Mouse (Mus musculus): ENCODE results near the gene Nuak2.
"Not testable (repeated sequence)": the region's sequence is repeated elsewhere in the genome, so short reads cannot be mapped to it uniquely, and the experiment has no call there.

Nuak2 gene

GRCm38 (mm10) chr1:132315889-132316624 lies at the start of gene Nuak2:
TSS of gene Nuak2 (plus strand) at chr1:132316126.
- DNase-seq, result peak; percentile 97

- peak; percentile 89 for DNase-seq
Observed at GRCm38 (mm10) chr1:132266791-132267557, 49.0 kb upstream of the Nuak2 start.

DNA sequence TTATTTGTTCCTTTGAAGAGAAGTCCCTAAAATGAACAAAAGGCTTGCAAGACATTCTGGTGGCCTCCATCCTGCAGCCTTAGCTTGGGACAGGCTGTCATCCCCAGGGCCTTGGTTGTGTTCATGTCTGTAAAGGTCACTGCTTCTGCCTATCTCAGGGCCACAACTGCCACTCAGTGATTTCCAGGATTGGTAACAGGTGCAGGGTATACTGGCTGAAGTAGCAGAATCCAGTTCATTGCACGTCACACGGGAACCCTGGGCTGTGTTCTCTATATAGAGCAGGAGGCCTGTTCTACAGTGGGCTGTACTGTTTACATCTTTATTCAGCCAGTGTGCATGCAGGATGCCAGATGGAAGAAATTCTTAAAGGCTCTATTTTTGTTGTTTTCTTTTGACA lies 48.0 kb upstream of the Nuak2 start:
- no peak for DNase-seq

DNA sequence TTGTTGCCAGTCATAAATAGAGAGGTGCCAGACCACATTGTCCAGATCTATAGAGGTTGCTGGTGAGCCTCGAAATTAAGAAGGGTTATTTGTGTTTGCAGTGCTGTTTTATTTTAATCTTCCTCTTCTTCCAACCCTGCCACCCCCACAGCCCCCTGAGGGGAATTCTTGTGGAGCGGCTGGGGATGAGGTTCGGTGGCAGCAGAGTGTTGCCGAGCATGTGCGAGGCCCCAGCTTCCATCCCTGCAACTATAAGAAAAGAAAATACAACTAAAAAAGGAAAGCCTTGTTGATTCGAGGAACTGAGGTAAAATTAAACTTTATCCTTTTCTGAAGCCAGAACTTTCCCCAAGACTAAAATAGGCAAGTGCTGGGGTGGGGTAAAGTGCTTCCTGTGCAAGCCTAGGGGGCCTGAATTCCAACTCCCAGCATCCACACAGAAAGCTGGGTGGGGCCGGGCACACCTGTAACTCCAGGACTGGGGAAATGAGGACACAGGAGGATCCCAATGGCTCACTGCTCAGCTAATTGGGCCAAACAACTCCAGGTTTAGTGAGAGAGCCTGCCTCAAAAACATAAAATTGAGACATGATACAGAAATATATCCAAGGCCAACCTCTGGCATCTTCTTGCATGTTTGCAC lies 47.4 kb upstream of the Nuak2 start:
- no peak for DNase-seq

GRCm38 (mm10) chr1:132271237-132271636 lies 44.7 kb upstream of the Nuak2 start:
- DNase-seq, result no peak

DNA sequence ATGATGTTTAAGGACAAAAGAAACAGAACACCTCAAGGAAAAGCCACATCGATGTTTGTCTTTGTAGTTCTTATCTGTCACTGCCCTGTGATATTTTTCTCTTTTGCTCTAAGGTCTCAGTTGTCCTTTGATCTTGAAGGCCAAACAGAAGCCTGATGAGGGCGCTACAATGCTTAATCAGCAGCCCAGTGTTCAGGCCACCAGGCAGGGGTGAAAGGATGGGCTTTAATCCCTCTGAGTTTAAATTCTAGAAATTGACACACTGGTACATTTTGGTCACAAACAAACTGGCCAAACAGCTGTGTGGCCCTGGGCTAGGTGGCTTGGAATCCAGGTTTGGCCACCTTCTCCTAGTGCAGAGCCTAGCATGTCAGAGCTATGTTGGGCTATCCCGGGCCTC lies 39.2 kb upstream of the Nuak2 start:
- DNase-seq, result no peak

GRCm38 (mm10) chr1:132277124-132277523 lies 38.8 kb upstream of the Nuak2 start:
- DNase-seq, result no peak

DNA sequence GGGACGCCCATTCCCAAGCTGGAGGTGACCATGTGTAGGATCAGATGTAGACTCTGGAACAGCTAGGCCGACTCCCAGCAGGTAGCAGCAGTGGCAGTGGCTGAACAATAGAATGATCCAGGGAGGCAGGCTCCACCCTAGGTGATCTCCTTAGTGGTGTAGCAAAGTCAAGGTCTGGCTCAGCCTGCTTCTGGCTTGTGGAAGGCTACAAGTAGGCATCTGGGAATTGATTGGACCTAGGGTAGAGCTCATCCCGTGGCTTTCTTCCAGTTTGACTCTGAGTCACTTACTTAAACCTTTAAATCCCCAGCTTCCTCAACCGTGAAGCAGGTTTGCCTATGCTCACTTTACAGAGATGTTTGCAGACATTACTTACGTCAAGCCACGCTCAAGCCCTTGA lies 35.3 kb upstream of the Nuak2 start:
- not testable (repeated sequence) for DNase-seq

GRCm38 (mm10) chr1:132281523-132282176 lies 34.3 kb upstream of the Nuak2 start:
- no peak for DNase-seq

DNA sequence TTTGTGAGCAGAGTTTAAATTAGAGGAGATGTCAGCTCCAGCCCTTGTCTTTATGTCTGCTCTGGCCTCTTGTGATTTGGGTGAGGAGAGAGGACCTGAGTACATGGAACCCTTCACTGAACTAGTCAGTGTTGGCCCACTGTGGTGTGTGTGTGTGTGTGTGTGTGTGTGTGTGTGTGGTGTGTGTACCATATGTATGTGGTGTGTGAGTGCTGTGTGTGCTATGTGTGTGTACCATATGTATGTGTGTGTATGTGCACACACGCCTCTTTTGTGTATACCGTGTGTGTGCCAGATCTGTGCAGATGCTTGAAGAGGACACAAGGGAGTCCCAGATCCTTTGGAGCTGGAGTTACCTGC lies 33.8 kb upstream of the Nuak2 start:
- DNase-seq, result no peak

GRCm38 (mm10) chr1:132283018-132283417 lies 32.9 kb upstream of the Nuak2 start:
- DNase-seq, result no peak

DNA sequence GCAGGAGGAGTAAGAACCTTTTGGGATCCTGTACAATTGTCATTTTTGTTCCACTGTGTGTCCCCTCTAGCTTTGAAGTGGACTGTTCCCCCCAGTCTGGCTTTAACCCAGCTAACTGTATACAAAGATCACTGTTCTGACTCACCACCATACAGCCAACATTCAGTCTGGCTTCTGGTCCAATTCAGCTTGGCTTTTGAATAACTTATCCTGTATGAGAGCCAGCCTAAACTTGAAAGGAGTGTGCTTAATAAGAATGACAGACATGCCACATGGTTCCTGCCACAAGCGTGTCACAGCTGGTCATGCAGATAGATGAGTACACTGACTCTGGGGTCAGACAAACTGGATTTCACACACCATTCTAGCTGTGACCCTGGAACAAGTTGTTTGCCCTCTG lies 29.2 kb upstream of the Nuak2 start:
- DNase-seq, result peak; percentile 44

GRCm38 (mm10) chr1:132287445-132287844 lies 28.5 kb upstream of the Nuak2 start:
- DNase-seq, result no peak

GRCm38 (mm10) chr1:132287991-132288451 lies 27.9 kb upstream of the Nuak2 start:
- no peak for DNase-seq

GRCm38 (mm10) chr1:132289965-132290364 lies 26.0 kb upstream of the Nuak2 start:
- no peak for DNase-seq

DNA sequence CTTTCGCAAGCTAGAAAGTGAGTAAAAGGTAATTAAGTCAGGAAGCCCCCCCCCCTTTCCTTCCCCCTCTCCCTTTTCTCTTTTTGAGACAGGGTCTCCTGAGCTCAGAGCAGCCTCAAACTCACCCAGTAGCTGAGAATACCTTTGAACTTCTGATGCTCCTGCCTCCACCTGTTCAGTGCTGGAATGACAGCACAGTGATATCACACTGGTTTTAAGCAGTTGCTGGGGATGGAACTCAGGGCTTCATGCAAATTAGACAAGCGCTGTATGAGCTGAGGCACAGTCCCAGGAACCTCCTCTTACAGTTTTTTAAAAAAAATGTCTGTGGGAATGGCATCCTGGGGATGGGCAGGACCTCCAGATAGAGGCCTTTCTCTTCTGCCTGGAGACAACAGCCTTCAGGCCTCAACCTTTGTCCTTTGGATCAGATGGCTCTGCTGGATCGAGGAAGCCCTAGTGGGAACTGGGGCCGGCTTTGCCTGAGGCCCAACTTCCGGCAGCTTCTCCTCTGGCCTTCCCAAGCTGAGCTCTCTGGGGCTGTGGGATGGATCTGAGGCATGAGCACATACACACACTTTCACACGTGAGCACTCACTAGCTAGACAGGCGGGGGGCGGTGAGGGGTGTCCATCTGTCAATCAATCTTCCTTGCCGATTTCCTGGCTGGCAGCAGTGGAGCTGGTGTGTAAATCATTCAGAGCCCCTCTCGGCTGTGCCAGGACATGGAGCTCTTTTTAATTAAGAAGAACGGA lies 24.8 kb upstream of the Nuak2 start:
- DNase-seq, result no peak

GRCm38 (mm10) chr1:132291706-132292105 lies 24.2 kb upstream of the Nuak2 start:
- DNase-seq, result no peak

DNA sequence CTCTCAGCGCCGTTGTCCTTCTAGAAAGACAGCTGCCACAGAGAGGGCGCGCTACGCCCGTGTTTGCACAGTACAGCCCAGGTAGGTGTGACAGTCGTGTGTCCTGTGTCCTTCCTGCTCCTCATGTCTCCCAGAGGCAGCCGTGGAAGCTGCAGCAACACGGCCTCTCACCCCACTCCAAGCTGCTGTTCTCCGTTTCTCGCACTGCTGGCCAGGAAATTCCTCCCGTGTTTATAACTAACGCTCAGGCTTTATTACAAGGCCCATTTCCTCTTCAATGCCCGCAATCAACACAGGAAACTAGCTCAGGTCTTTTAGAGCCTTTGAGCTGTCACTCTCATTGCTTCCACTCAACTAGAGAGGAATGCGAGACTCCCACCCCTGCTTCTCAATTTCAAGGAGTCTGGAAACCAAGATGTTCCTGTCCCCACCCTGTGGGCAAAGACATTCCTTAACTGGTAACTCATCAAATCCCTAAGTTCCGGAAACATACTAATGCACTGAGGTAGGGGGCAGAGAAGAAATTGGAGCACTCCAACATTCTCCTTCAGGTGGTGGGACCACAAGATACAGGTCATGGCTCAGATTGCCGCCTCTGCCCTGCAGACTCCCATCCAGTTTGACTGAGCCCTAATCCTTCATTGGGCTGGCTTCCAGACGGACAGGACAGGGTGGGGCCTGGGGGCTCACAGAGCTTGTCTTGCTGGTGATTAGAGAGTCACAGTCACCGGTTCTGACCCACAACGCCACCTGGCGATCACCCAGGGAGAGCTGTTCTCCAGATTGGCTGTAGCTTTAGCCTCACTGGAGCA lies 23.4 kb upstream of the Nuak2 start:
- peak; percentile 70 for DNase-seq

- peak; percentile 43 for DNase-seq
Observed at GRCm38 (mm10) chr1:132295506-132295905, 20.4 kb upstream of the Nuak2 start.

DNA sequence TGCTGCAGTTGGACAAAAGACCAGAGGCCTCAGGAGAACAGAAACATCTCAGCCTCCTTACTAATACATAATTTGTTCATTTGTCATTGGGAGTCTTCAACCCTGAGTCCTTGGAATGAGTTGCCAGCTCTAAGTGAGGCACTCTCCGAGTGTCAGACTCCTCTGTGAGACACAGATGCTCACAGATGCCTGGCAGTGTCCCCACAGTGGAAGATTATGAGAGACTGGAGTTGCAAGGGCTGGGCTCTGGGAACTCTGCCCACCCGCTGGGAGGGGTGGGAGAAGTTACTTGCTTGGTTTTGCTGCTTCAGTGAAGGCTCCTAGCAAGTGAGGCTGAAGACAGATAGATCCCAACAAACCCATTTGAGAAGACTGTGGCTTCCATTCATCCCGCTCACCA lies 19.9 kb upstream of the Nuak2 start:
- DNase-seq, result peak; percentile 59

DNA sequence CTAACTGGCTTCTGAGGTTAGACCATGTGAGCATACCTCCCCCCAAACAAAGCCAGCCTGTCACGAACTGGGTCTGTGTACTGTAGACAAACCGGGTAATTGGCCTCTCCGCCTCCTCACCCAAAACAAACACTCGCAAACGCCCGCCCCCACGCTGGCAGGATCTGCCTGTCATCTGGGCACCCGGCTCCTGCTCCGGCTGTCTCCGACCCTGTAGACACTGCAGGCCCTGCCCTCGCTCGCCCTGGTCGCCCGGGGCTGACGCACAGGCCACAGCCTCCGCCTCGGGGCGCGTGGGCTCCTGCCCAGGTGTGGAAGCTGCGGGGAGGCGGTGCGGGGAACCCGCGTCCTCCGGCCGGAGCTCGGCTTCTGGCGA lies 17.5 kb upstream of the Nuak2 start, which contains the start of gene Klhdc8a:
Gene Klhdc8a, plus strand, starts transcription at position 202 of the 376 bp plus-strand sequence.
- peak; percentile 74 for DNase-seq
